Comparison of ENCODE assay signal across 15 mouse cellular contexts in the genomic region with DNA sequence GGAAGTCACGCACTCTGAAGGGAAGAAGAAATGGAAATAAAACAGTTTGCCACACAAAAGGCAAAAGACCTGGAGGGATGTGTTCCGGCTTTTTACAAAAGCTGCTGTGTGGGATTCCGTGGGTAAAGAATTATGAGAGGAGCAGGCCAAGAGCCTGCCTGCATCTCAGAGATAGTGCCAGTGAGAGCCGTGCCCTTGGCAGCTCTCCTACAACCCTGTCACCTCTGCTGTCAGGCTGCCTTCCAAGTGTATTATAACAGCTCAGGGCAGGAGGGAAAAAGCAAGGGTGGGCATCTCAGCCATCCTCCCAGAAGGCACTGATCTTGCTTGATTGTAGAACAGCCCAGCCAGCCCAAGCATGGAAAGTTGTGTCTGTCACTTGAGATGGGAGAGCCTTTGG.
DNase-seq lines count a peak whose midpoint lies in the region; ATAC-seq and TF ChIP-seq lines count a peak whose summit lies in the region.
"Had no signal": no experiment of that assay in that cellular context is flagged by ENCODE, and none has a peak within 500 bp of the region (broad histone marks: within the 10 kb centered on the region; RNA-seq: fewer than 3 reads in every experiment).

No protein-coding gene starts in this region.

- H3K4me3 ChIP-seq in forebrain, postnatal 0 days (ENCODE audit: low read depth, low read length), result no peak overlapping the region
- no peak overlapping the region for H3K4me3 ChIP-seq in forebrain, embryonic 16.5 days (replicated peaks; ENCODE audit: low read length)
- H3K4me3 ChIP-seq in hindbrain, embryonic 16.5 days (ENCODE audit: low read length), result no peak overlapping the region
- H3K4me3 ChIP-seq in hindbrain, embryonic 12.5 days, result no peak overlapping the region
- H3K4me3 ChIP-seq in liver, embryonic 12.5 days, result no peak overlapping the region
- H3K4me3 ChIP-seq: kidney, embryonic 15.5 days; limb, embryonic 15.5 days; neural tube, embryonic 15.5 days had no signal

- no peak overlapping the region for H3K27ac ChIP-seq in forebrain, postnatal 0 days (ENCODE audit: low read depth, low read length)
- H3K27ac ChIP-seq in forebrain, embryonic 16.5 days (ENCODE audit: low read length), result no peak overlapping the region
- no peak overlapping the region for H3K27ac ChIP-seq in hindbrain, embryonic 16.5 days (ENCODE audit: low read depth, low read length)
- H3K27ac ChIP-seq in hindbrain, embryonic 12.5 days, result no peak overlapping the region
- no peak overlapping the region for H3K27ac ChIP-seq in liver, embryonic 12.5 days
- H3K27ac ChIP-seq: kidney, embryonic 15.5 days; neural tube, embryonic 15.5 days had no signal

- no peaks in the 10 kb centered on the region for H3K27me3 ChIP-seq in forebrain, postnatal 0 days (ENCODE audit: insufficient read depth, low read length)
- H3K27me3 ChIP-seq in forebrain, embryonic 16.5 days (replicated peaks; ENCODE audit: control insufficient read depth, insufficient read depth, low read length), result no peaks in the 10 kb centered on the region
- no peaks in the 10 kb centered on the region for H3K27me3 ChIP-seq in hindbrain, embryonic 16.5 days (replicated peaks; ENCODE audit: control insufficient read depth, insufficient read depth, low read length)
- peaks cover 25% of the 10 kb centered on the region; the same call in 1 of the 2 replicates for H3K27me3 ChIP-seq in hindbrain, embryonic 12.5 days
- H3K27me3 ChIP-seq in liver, embryonic 12.5 days (replicated peaks), result 0 out of 2 replicates have a peak, but pooled peaks cover 6% of the 10 kb centered on the region
- H3K27me3 ChIP-seq: kidney, embryonic 15.5 days; limb, embryonic 15.5 days; neural tube, embryonic 15.5 days had no signal

- no peak for DNase-seq in forebrain, postnatal 0 days
- DNase-seq in 3T3-L1 (ENCODE audit: low read depth, low spot score), result peak; percentile 24
- DNase-seq in layer of hippocampus, adult 9-10 months (ENCODE audit: low spot score), result no peak
- DNase-seq: adrenal gland, adult 2 months; cerebellum, adult 8-10 months; retina, postnatal 1 day had no signal

- no peaks in the 10 kb centered on the region for H3K9me3 ChIP-seq in forebrain, postnatal 0 days (ENCODE audit: low read length)
- H3K9me3 ChIP-seq in forebrain, embryonic 16.5 days (ENCODE audit: control insufficient read depth, low read length), result no peaks in the 10 kb centered on the region
- no peaks in the 10 kb centered on the region for H3K9me3 ChIP-seq in hindbrain, embryonic 16.5 days (ENCODE audit: control insufficient read depth, low read length)
- H3K9me3 ChIP-seq in hindbrain, embryonic 12.5 days (replicated peaks), result no peaks in the 10 kb centered on the region
- no peaks in the 10 kb centered on the region for H3K9me3 ChIP-seq in liver, embryonic 12.5 days (replicated peaks)
- H3K9me3 ChIP-seq: kidney, embryonic 15.5 days; limb, embryonic 15.5 days; neural tube, embryonic 15.5 days had no signal

- no peak overlapping the region for H3K9ac ChIP-seq in forebrain, postnatal 0 days
- no peak overlapping the region for H3K9ac ChIP-seq in forebrain, embryonic 16.5 days (replicated peaks; ENCODE audit: low read depth, low read length)
- H3K9ac ChIP-seq in hindbrain, embryonic 16.5 days (ENCODE audit: low read depth, low read length), result no peak overlapping the region
- H3K9ac ChIP-seq in hindbrain, embryonic 12.5 days, result no peak overlapping the region
- no peak overlapping the region for H3K9ac ChIP-seq in liver, embryonic 12.5 days
- H3K9ac ChIP-seq: kidney, embryonic 15.5 days; limb, embryonic 15.5 days; lung, embryonic 14.5 days; neural tube, embryonic 15.5 days had no signal

- H3K36me3 ChIP-seq in forebrain, postnatal 0 days (ENCODE audit: insufficient read depth), result no peaks in the 10 kb centered on the region
- H3K36me3 ChIP-seq in forebrain, embryonic 16.5 days (ENCODE audit: control insufficient read depth, insufficient read depth), result no peaks in the 10 kb centered on the region
- no peaks in the 10 kb centered on the region for H3K36me3 ChIP-seq in hindbrain, embryonic 16.5 days (ENCODE audit: control insufficient read depth, insufficient read depth, low read length)
- H3K36me3 ChIP-seq in hindbrain, embryonic 12.5 days, result no peaks in the 10 kb centered on the region
- H3K36me3 ChIP-seq in liver, embryonic 12.5 days, result no peaks in the 10 kb centered on the region
- H3K36me3 ChIP-seq: kidney, embryonic 15.5 days; limb, embryonic 15.5 days; neural tube, embryonic 15.5 days had no signal

- TF ChIP-seq CTCF in forebrain, postnatal 0 days (IDR thresholded peaks at IDR 0.05; ENCODE audit: low read depth), result no peak

- 0 out of 2 replicates have a peak, but pooled peaks cover 3% of the 10 kb centered on the region for H3K4me1 ChIP-seq in forebrain, postnatal 0 days (ENCODE audit: insufficient read depth)
- H3K4me1 ChIP-seq in forebrain, embryonic 16.5 days (replicated peaks; ENCODE audit: control insufficient read depth, insufficient read depth, low read length), result peaks cover 6% of the 10 kb centered on the region; the same call in 1 of the 2 replicates
- H3K4me1 ChIP-seq in hindbrain, embryonic 16.5 days (ENCODE audit: control insufficient read depth, insufficient read depth, low read depth, low read length), result peaks cover 11% of the 10 kb centered on the region
- H3K4me1 ChIP-seq in hindbrain, embryonic 12.5 days, result peaks cover 6% of the 10 kb centered on the region
- no peaks in the 10 kb centered on the region for H3K4me1 ChIP-seq in liver, embryonic 12.5 days

- 53% methylated on average over 4 of the region's 4 CpGs for WGBS in forebrain, postnatal 0 days
- 54% methylated on average over 4 of the region's 4 CpGs for WGBS in forebrain, embryonic 16.5 days
- WGBS in hindbrain, embryonic 16.5 days, result 47% methylated on average over 4 of the region's 4 CpGs
- WGBS in hindbrain, embryonic 12.5 days, result 71% methylated on average over 4 of the region's 4 CpGs
- WGBS in liver, embryonic 12.5 days (ENCODE audit: insufficient replicate concordance), result 60% methylated on average over 4 of the region's 4 CpGs

- H3K4me2 ChIP-seq in forebrain, postnatal 0 days (ENCODE audit: low read depth), result no peak overlapping the region
- no peak overlapping the region for H3K4me2 ChIP-seq in forebrain, embryonic 16.5 days (ENCODE audit: low read length)
- H3K4me2 ChIP-seq in hindbrain, embryonic 16.5 days (ENCODE audit: low read length), result no peak overlapping the region
- H3K4me2 ChIP-seq in hindbrain, embryonic 12.5 days (replicated peaks), result no peak overlapping the region
- no peak overlapping the region for H3K4me2 ChIP-seq in liver, embryonic 12.5 days
- H3K4me2 ChIP-seq: kidney, embryonic 15.5 days; limb, embryonic 15.5 days; lung, embryonic 14.5 days; neural tube, embryonic 15.5 days had no signal

- ATAC-seq in forebrain, postnatal 0 days, result peak; percentile 39
- no peak for ATAC-seq in forebrain, embryonic 16.5 days
- ATAC-seq in hindbrain, embryonic 16.5 days, result peak; percentile 38; the same call in 1 of the 2 replicates
- ATAC-seq in hindbrain, embryonic 12.5 days (ENCODE audit: low FRiP score), result no peak
- peak; percentile 56 for ATAC-seq in erythroblast, adult 5-6 weeks (replicated peaks; ENCODE audit: low FRiP score, poor library complexity, severe bottlenecking)
- ATAC-seq in liver, embryonic 12.5 days, result no peak

Comparison
In these comparisons a context has a peak if more than half of its experiments do, and no peak if none do; other contexts are left out.
1. ATAC-seq: peak in forebrain, postnatal 0 days (single experiment), hindbrain, embryonic 16.5 days (single experiment) and erythroblast, adult 5-6 weeks (single experiment); none in forebrain, embryonic 16.5 days (single experiment), hindbrain, embryonic 12.5 days (single experiment) and liver, embryonic 12.5 days (single experiment).